Mouse (Mus musculus) cerebellum, adult (tissue): Measurements from ENCODE around the gene Paics.

Experiments
- ATAC-seq: cut with Nextera tagmentation; 2 replicates; pipeline ENCODE4 v1.9.2; 2017; ENCODE audit warnings: mild to moderate bottlenecking, moderate library complexity, mixed read lengths; ENCODE audit not compliant: insufficient number of reproducible peaks, low FRiP score, low TSS enrichment

Gene Paics

GRCm38 (mm10) chr5:77004051-77004821, 53.1 kb downstream of the Paics start, which contains the start of gene Arl9:
Gene Arl9 (plus strand): TSS chr5:77004055.
- no peak for ATAC-seq

DNA sequence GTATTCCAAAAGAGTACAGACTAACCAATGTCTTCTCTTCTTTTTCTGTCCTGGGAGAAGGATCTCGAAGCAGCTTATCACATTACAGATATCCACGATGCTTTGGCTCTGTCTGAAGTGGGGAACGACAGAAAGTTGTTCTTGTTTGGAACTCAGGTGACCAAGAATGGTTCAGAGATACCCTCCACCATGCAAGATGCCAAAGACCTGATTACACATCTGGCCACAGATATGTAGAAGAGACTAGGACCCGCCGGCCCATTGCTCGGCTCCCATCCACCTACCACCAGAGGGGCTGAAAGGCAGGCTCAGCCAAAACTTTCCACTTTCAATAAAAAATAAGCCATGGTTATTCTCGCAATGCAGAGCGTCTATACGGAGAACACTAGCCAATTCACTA, 59.2 kb downstream of the Paics start:
- ATAC-seq = no peak

DNA sequence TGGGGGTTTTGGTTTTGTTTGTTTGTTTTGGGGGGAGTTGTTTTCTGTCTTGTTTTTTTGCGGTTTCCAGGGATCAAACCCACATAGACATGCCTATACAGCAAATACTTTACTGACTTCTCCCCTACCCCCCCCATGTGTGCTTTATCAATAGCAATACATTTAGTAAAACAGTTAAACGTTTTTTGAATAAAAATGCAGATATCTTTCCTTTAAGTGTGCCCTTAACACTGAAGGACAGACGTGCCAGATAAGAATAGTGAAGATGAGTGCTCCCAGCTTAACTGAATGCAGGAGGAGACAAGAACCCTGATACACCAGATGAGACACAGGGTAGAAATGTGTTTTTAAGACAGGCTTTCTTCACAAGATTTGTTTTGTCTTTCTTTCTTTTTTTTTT, 60.0 kb downstream of the Paics start:
- no peak for ATAC-seq

DNA sequence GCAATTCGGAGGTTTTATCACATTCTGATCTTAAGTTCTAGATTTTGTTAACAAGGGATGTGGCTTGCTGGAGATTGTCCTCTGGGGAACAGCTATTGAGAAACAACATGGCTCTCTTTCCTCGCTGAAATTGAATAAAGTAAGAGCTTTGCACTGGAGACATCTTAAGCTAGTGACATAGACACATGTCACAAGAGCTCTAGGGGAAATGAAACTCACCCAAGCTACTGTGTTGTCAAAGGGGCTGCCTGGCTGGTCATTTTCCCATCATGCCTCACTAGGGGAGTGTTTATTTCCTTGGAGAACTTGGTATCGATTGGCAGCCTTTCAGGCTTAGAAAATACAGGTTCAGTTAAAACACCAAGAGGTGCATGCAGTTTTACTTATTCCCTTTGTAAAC, 62.1 kb downstream of the Paics start:
- no peak for ATAC-seq

DNA sequence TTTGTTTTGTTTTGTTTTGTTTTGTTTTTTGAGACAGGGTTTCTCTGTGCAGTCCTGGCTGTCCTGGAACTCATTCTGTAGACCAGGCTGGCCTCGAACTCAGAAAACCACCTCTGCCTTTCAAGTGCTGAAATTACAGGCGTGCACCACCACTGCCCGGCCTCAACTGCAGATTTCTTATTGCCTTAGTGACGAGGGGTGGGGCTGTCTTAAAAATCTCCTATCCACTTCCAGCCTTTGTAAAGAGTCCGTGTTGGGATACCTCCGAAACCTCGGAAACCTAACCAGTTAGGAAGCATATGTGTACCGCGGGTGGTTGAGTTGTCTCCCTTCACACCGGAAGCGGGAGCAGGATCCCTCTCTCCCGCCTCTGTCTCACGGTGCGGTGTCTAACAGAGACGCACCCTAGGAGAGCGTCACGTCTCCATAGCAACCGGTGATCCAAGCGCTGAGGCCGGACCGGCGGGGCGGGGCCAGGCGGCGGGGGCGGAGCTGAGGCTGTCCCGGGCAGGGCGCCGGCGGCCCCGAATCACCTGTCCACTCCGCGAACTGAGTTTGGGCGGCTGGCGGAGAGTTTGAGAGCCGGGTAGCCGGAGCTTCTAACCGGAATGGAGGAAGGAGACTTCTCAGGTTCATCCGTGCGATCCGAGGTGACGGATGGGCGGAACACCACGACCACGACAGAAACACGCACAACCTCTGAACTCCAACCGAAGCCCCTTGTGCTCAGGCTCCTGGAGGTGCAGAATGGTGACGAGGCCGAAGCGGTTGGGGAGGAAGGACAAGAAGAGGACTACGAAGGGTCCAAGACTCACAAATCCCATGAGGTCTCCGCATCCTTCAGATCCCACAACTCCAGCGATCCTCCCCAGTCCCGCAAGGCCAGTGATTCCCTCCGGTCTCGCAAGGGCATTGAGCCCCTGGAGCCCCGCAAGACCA, 64.7 kb downstream of the Paics start, which contains the start of gene Thegl:
Thegl (plus strand) TSS at position 480 of the 939 bp plus-strand sequence.
- ATAC-seq = peak; percentile 78
